In the genomic region with DNA sequence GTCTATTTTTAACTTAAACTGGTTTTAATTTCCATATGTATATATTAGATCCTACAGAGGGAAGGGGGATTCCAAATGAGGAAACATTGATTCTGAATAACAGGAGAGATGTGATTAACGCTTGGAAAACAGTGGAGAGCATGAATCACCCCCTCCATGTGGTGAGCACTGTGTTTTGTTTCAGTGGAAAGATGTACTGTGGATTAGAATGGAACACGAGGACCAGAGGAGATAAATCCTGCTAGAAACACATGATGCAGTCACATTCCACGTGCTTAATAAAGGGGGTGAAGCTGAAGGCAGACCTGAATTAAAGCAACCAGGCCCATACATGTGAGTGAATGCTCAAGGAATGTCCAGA, we compare ENCODE assay signal across 17 mouse cellular contexts.
DNase-seq lines count a peak whose midpoint lies in the region; ATAC-seq and TF ChIP-seq lines count a peak whose summit lies in the region.
"Had no signal": no experiment of that assay in that cellular context is flagged by ENCODE, and none has a peak within 500 bp of the region (broad histone marks: within the 10 kb centered on the region; RNA-seq: fewer than 3 reads in every experiment).

No protein-coding gene starts in this region.

- peak overlapping the region; percentile 72 for H3K27ac ChIP-seq in forebrain, embryonic 15.5 days (replicated peaks)
- H3K27ac ChIP-seq in forebrain, embryonic 11.5 days (ENCODE audit: low read depth, low read length): no peak overlapping the region
- H3K27ac ChIP-seq in heart, embryonic 14.5 days (replicated peaks in 1 of 2; ENCODE audit: control insufficient read depth in 1 of 2, insufficient read depth in 1 of 2, low read depth in 2 of 2, low read length in 2 of 2): peak overlapping the region; percentile 60 to 64; a peak in 3 of 4 replicates
- H3K27ac ChIP-seq in lung, embryonic 15.5 days: no peak overlapping the region; the same call in 1 of the 2 replicates
- H3K27ac ChIP-seq: limb, embryonic 12.5 days; liver, embryonic 13.5 days; midbrain, embryonic 13.5 days; neural tube, embryonic 13.5 days; stomach, postnatal 0 days had no signal

- no peaks in the 10 kb centered on the region for H3K9me3 ChIP-seq in forebrain, embryonic 15.5 days
- no peaks in the 10 kb centered on the region for H3K9me3 ChIP-seq in forebrain, embryonic 11.5 days (ENCODE audit: control insufficient read depth, low read length)
- no peaks in the 10 kb centered on the region for H3K9me3 ChIP-seq in heart, embryonic 14.5 days (ENCODE audit: control insufficient read depth, low read length)
- no peaks in the 10 kb centered on the region for H3K9me3 ChIP-seq in lung, embryonic 15.5 days
- H3K9me3 ChIP-seq: limb, embryonic 12.5 days; midbrain, embryonic 13.5 days; neural tube, embryonic 13.5 days had no signal

- no peak for DNase-seq in forebrain, embryonic 11.5 days (ENCODE audit: low spot score)
- no peak for DNase-seq in heart, adult 18-20 months
- no peak for DNase-seq in lung, postnatal 25 days (ENCODE audit: low spot score)
- no peak for DNase-seq in layer of hippocampus, postnatal 36 days
- DNase-seq: kidney, adult 9 months; kidney, postnatal 36 days; liver, embryonic 13.5 days had no signal

- H3K4me3 ChIP-seq in forebrain, embryonic 15.5 days: no peak overlapping the region
- no peak overlapping the region for H3K4me3 ChIP-seq in forebrain, embryonic 11.5 days (ENCODE audit: low read depth, low read length)
- no peak overlapping the region for H3K4me3 ChIP-seq in heart, embryonic 14.5 days (ENCODE audit: control insufficient read depth in 1 of 2, insufficient read depth in 1 of 2, low read depth in 1 of 2, low read length in 2 of 2)
- no peak overlapping the region for H3K4me3 ChIP-seq in lung, embryonic 15.5 days
- no peak overlapping the region for H3K4me3 ChIP-seq in myocyte
- H3K4me3 ChIP-seq: limb, embryonic 12.5 days; liver, embryonic 13.5 days; midbrain, embryonic 13.5 days; neural tube, embryonic 13.5 days had no signal

- no peak overlapping the region for H3ac ChIP-seq in myocyte (ENCODE audit: control insufficient read depth, insufficient read length)

- 27% methylated on average over 3 of the region's 3 CpGs for WGBS in forebrain, embryonic 15.5 days
- WGBS in forebrain, embryonic 11.5 days: 57% methylated on average over 3 of the region's 3 CpGs
- WGBS in heart, embryonic 14.5 days: 20% methylated on average over 3 of the region's 3 CpGs
- WGBS in lung, embryonic 15.5 days: 28% methylated on average over 3 of the region's 3 CpGs

- peaks cover 23% of the 10 kb centered on the region for H3K4me1 ChIP-seq in forebrain, embryonic 15.5 days
- H3K4me1 ChIP-seq in forebrain, embryonic 11.5 days (replicated peaks; ENCODE audit: control insufficient read depth, insufficient read depth, low read length): no peaks in the 10 kb centered on the region
- H3K4me1 ChIP-seq in heart, embryonic 14.5 days (ENCODE audit: control insufficient read depth in 2 of 2, insufficient read depth in 2 of 2, low read length in 2 of 2): peaks cover 12 to 21% of the 10 kb centered on the region in 2 experiments
- peaks cover 10% of the 10 kb centered on the region for H3K4me1 ChIP-seq in lung, embryonic 15.5 days
- H3K4me1 ChIP-seq: liver, embryonic 13.5 days had no signal

- H3K4me2 ChIP-seq in forebrain, embryonic 15.5 days (replicated peaks): no peak overlapping the region
- H3K4me2 ChIP-seq in forebrain, embryonic 11.5 days (ENCODE audit: low read depth, low read length, severe bottlenecking): no peak overlapping the region
- peak overlapping the region; percentile 12; the same call in 1 of the 2 replicates for H3K4me2 ChIP-seq in heart, embryonic 14.5 days (ENCODE audit: low read length)
- no peak overlapping the region for H3K4me2 ChIP-seq in lung, embryonic 15.5 days
- H3K4me2 ChIP-seq in myocyte (ENCODE audit: low read depth): peak overlapping the region; percentile 33
- H3K4me2 ChIP-seq: limb, embryonic 12.5 days; liver, embryonic 13.5 days; lung, embryonic 14.5 days; midbrain, embryonic 13.5 days; neural tube, embryonic 13.5 days had no signal

- no peaks in the 10 kb centered on the region for H3K36me3 ChIP-seq in forebrain, embryonic 15.5 days
- no peaks in the 10 kb centered on the region for H3K36me3 ChIP-seq in forebrain, embryonic 11.5 days (ENCODE audit: control insufficient read depth, insufficient read depth, low read length)
- H3K36me3 ChIP-seq in heart, embryonic 14.5 days (ENCODE audit: control insufficient read depth, insufficient read depth, low read length): no peaks in the 10 kb centered on the region
- H3K36me3 ChIP-seq in lung, embryonic 15.5 days: no peaks in the 10 kb centered on the region
- no peaks in the 10 kb centered on the region for H3K36me3 ChIP-seq in myocyte (ENCODE audit: control insufficient read depth, insufficient read depth)
- H3K36me3 ChIP-seq: limb, embryonic 12.5 days; liver, embryonic 13.5 days; midbrain, embryonic 13.5 days; neural tube, embryonic 13.5 days had no signal

- no peak for TF ChIP-seq POLR2A in myocyte (IDR thresholded peaks at IDR 0.05; ENCODE audit: insufficient read length, low read depth)

- no peaks in the 10 kb centered on the region for H3K27me3 ChIP-seq in forebrain, embryonic 15.5 days
- no peaks in the 10 kb centered on the region for H3K27me3 ChIP-seq in forebrain, embryonic 11.5 days (ENCODE audit: control insufficient read depth, insufficient read depth, low read length)
- no peaks in the 10 kb centered on the region for H3K27me3 ChIP-seq in heart, embryonic 14.5 days (ENCODE audit: control insufficient read depth, insufficient read depth, low read length)
- H3K27me3 ChIP-seq in lung, embryonic 15.5 days: no peaks in the 10 kb centered on the region
- H3K27me3 ChIP-seq in myocyte (ENCODE audit: control insufficient read depth, insufficient read depth, insufficient read length): no peaks in the 10 kb centered on the region
- H3K27me3 ChIP-seq: limb, embryonic 12.5 days; liver, embryonic 13.5 days; midbrain, embryonic 13.5 days; neural tube, embryonic 13.5 days had no signal

- H3K79me2 ChIP-seq in myocyte (ENCODE audit: control insufficient read depth, insufficient read depth): no peaks in the 10 kb centered on the region

- ATAC-seq in forebrain, embryonic 15.5 days (replicated peaks): no peak
- ATAC-seq in forebrain, embryonic 11.5 days (replicated peaks; ENCODE audit: low FRiP score): no peak
- no peak; the same call in 1 of the 2 replicates for ATAC-seq in heart, embryonic 14.5 days (ENCODE audit: insufficient number of reproducible peaks, insufficient read depth, low FRiP score, low read depth)
- ATAC-seq in lung, embryonic 15.5 days (ENCODE audit: borderline replicate concordance, extremely low read depth, low FRiP score, low TSS enrichment): 0 out of 2 replicates have a peak, but pooled peaks have one; percentile 19
- ATAC-seq: CD4-positive, CD25-positive, alpha-beta regulatory T cell, adult 4 months; midbrain, embryonic 13.5 days had no signal

- no peak overlapping the region for H3K9ac ChIP-seq in forebrain, embryonic 15.5 days (replicated peaks)
- H3K9ac ChIP-seq in forebrain, embryonic 11.5 days (ENCODE audit: low read length): no peak overlapping the region
- no peak overlapping the region for H3K9ac ChIP-seq in heart, embryonic 14.5 days (ENCODE audit: low read length)
- no peak overlapping the region for H3K9ac ChIP-seq in lung, embryonic 15.5 days
- H3K9ac ChIP-seq: limb, embryonic 12.5 days; liver, embryonic 13.5 days; lung, embryonic 14.5 days; midbrain, embryonic 13.5 days; neural tube, embryonic 13.5 days had no signal

TF ChIP-seq in myocyte, 11 proteins besides CTCF, POLR2A, EP300 and RAD21:
- TF ChIP-seq REST (IDR thresholded peaks at IDR 0.05; ENCODE audit: insufficient read depth, insufficient read length): no peak

Comparison
In these comparisons a context has a peak if more than half of its experiments do, and no peak if none do; other contexts are left out.
1. H3K27ac ChIP-seq: peak in forebrain, embryonic 15.5 days (single experiment) and heart, embryonic 14.5 days (2 of 2); none in forebrain, embryonic 11.5 days (single experiment) and lung, embryonic 15.5 days (single experiment).
2. H3K4me2 ChIP-seq: peak in heart, embryonic 14.5 days (single experiment) and myocyte (single experiment); none in forebrain, embryonic 15.5 days (single experiment), forebrain, embryonic 11.5 days (single experiment) and lung, embryonic 15.5 days (single experiment).